Mouse (Mus musculus): Measurements from ENCODE around the gene Tns3. TPM values are rescaled to one million over a fixed set of nuclear protein-coding genes. Genes with fewer than 3 reads are reported as not detected.
"Not testable (repeated sequence)": the region's sequence is repeated elsewhere in the genome, so short reads cannot be mapped to it uniquely, and the experiment has no call there.

Tns3 gene
- total RNA-seq, 2 experiments from 2014 or later, result 19.5 to 21.4 TPM

GRCm38 (mm10) chr11:8537013-8537614 is 127.2 kb downstream of the Tns3 start:
- intact Hi-C loops (cut with DNase I), result loop anchor here (5.0 kb wide), 2 partner anchors 320 to 600 kb away; no protein-coding TSS in a partner anchor
- no peak for DNase-seq

GRCm38 (mm10) chr11:8534893-8535292 is 129.4 kb downstream of the Tns3 start:
- intact Hi-C loops (cut with DNase I), result loop anchor here (2.0 to 5.0 kb wide), 3 partner anchors 322 to 602 kb away; no protein-coding TSS in a partner anchor
- DNase-seq, result peak; percentile 77

- DNase-seq; intact Hi-C loops (cut with DNase I): not testable (repeated sequence)
These were observed 131.6 kb downstream of the Tns3 start for GRCm38 (mm10) chr11:8532771-8533170.

GRCm38 (mm10) chr11:8532112-8532747 is 132.1 kb downstream of the Tns3 start:
- intact Hi-C loops (cut with DNase I), result no loop called here
- DNase-seq, result no peak

- DNase-seq, result no peak
- intact Hi-C loops (cut with DNase I), result no loop called here
These were observed 133.8 kb downstream of the Tns3 start for GRCm38 (mm10) chr11:8530506-8530905.

GRCm38 (mm10) chr11:8530036-8530435 is 134.3 kb downstream of the Tns3 start:
- intact Hi-C loops (cut with DNase I), result no loop called here
- DNase-seq, result no peak

- intact Hi-C loops (cut with DNase I), result no loop called here
- no peak for DNase-seq
These were observed 138.7 kb downstream of the Tns3 start for GRCm38 (mm10) chr11:8525463-8526145.

- intact Hi-C loops (cut with DNase I), result loop anchor here (5.0 kb wide), 1 partner anchor 96 kb away; no protein-coding TSS in a partner anchor
- peak; percentile 91 for DNase-seq
These were observed 140.8 kb downstream of the Tns3 start for GRCm38 (mm10) chr11:8523344-8524126.

- peak; percentile 86 for DNase-seq
- intact Hi-C loops (cut with DNase I), result no loop called here
These were observed 150.7 kb downstream of the Tns3 start for GRCm38 (mm10) chr11:8513359-8514253.

GRCm38 (mm10) chr11:8510294-8510693 is 154.0 kb downstream of the Tns3 start:
- intact Hi-C loops (cut with DNase I), result no loop called here
- DNase-seq, result no peak

GRCm38 (mm10) chr11:8509614-8510013 is 154.7 kb downstream of the Tns3 start:
- no peak for DNase-seq
- intact Hi-C loops (cut with DNase I), result no loop called here

- intact Hi-C loops (cut with DNase I), result no loop called here
- no peak for DNase-seq
These were observed 160.6 kb downstream of the Tns3 start for GRCm38 (mm10) chr11:8503735-8504134.

- DNase-seq, result no peak
- intact Hi-C loops (cut with DNase I), result no loop called here
These were observed 163.5 kb downstream of the Tns3 start for GRCm38 (mm10) chr11:8500855-8501254.

GRCm38 (mm10) chr11:8497136-8497535 is 167.2 kb downstream of the Tns3 start:
- intact Hi-C loops (cut with DNase I), result no loop called here
- DNase-seq, result no peak

GRCm38 (mm10) chr11:8496686-8497085 is 167.6 kb downstream of the Tns3 start:
- peak; percentile 74 for DNase-seq

GRCm38 (mm10) chr11:8495801-8496200 is 168.5 kb downstream of the Tns3 start:
- intact Hi-C loops (cut with DNase I), result no loop called here
- peak; percentile 75 for DNase-seq

More at GRCm38 (mm10) chr11:8496686-8497085, 167.6 kb downstream of the Tns3 start:
- intact Hi-C loops (cut with DNase I), result no loop called here

- intact Hi-C loops (cut with DNase I), result no loop called here
- no peak for DNase-seq
These were observed 169.3 kb downstream of the Tns3 start for GRCm38 (mm10) chr11:8495036-8495435.

GRCm38 (mm10) chr11:8493931-8494490 is 170.3 kb downstream of the Tns3 start:
- intact Hi-C loops (cut with DNase I), result no loop called here
- DNase-seq, result no peak

GRCm38 (mm10) chr11:8492332-8492731 is 172.0 kb downstream of the Tns3 start:
- peak; percentile 84 for DNase-seq
- intact Hi-C loops (cut with DNase I), result no loop called here

GRCm38 (mm10) chr11:8488248-8488647 is 176.1 kb downstream of the Tns3 start:
- intact Hi-C loops (cut with DNase I), result no loop called here
- no peak for DNase-seq

Data from left cerebral cortex, postnatal 4 days (tissue).